Mouse (Mus musculus) liver, embryonic 12.5 days (tissue): Measurements from ENCODE around the gene Zfp652. TPM values are rescaled to one million over a fixed set of nuclear protein-coding genes. Genes with fewer than 3 reads are reported as not detected.

Experiments
- ATAC-seq: fragments of 200-750 bp; cut with Nextera tagmentation; 2 replicates; pipeline ENCODE4 v1.8.0; 2017; ENCODE audit warnings: moderate number of reproducible peaks, mild to moderate bottlenecking, moderate library complexity
- H3K27ac ChIP-seq: fragments of 300-500 bp; sonication (generic); 2 replicates; pipeline ENCODE4 v1.5.1; 2016; ENCODE audit warnings: mild to moderate bottlenecking
- H3K27me3 ChIP-seq: fragments of 300-500 bp; sonication (generic); replicated peaks from 2 replicates; pipeline ENCODE4 v1.6.1; 2016; ENCODE audit warnings: mild to moderate bottlenecking, moderate library complexity
- H3K36me3 ChIP-seq: fragments of 300-500 bp; sonication (generic); 2 replicates; pipeline ENCODE4 v1.6.1; 2016; ENCODE audit warnings: mild to moderate bottlenecking, moderate library complexity
- H3K4me1 ChIP-seq: fragments of 300-500 bp; sonication (generic); 2 replicates; pipeline ENCODE4 v1.6.1; 2016
- H3K4me2 ChIP-seq: fragments of 300-500 bp; sonication (generic); 2 replicates; pipeline ENCODE4 v1.6.1; 2016; ENCODE audit warnings: mild to moderate bottlenecking, moderate library complexity
- H3K4me3 ChIP-seq: fragments of 300-500 bp; sonication (generic); 2 replicates; pipeline ENCODE4 v1.5.1; 2016; ENCODE audit warnings: mild to moderate bottlenecking, moderate library complexity
- H3K9ac ChIP-seq: fragments of 300-500 bp; sonication (generic); 2 replicates; pipeline ENCODE4 v1.6.1; 2016; ENCODE audit warnings: mild to moderate bottlenecking, moderate library complexity
- H3K9me3 ChIP-seq: fragments of 300-500 bp; sonication (generic); replicated peaks from 2 replicates; pipeline ENCODE4 v1.6.1; 2016; ENCODE audit warnings: mild to moderate bottlenecking, moderate library complexity
- WGBS: fragments of 180-500 bp; shearing (Covaris S2); methylation state at CpG from one replicate; pipeline ENCODE4 v1.1.7; 2016; ENCODE audit not compliant: insufficient replicate concordance; 5-methylcytosine and 5-hydroxymethylcytosine counted together
- polyA plus RNA-seq: library from polyadenylated mRNA; unstranded; fragments of >200 nt; fragmentation: Nextera tagmentation; extraction: Ambion mirVana; gene quantifications from 2 replicates; pipeline ENCODE4 v1.2.1, GENCODE M21; 2016

Zfp652 gene
- polyA plus RNA-seq, 1 experiment from 2014 or later, result 8.9 TPM

DNA sequence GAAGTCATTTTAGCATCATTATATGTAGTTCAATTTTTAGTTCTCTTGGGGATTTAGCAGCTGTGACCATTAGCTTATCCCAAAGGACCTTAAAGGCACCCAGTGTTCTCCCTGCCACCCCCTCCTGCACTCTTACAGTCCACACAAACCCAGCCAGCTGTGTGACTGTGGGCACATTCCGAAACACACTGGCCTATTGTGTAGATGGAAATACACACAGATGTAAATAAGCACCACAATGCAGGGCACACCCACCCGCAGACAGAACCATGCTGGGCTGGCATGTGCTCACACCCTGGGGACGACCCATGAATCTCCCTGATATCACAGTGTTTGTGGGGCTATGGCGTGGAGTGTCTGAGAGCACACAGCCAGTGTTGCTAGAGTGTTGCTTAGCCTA lies 99.8 kb downstream of the Zfp652 start:
- WGBS, result 65% methylated on average over 4 of the region's 4 CpGs
- ATAC-seq, result no peak
- H3K4me2 ChIP-seq, result no peak overlapping the region
- peaks cover 12% of the 10 kb centered on the region; the same call in 1 of the 2 replicates for H3K27me3 ChIP-seq
- peaks cover 53% of the 10 kb centered on the region for H3K4me1 ChIP-seq
- no peak overlapping the region for H3K9ac ChIP-seq
- peaks cover 5% of the 10 kb centered on the region for H3K9me3 ChIP-seq
- 0 out of 2 replicates have a peak overlapping the region, but pooled peaks have one; percentile 3 for H3K27ac ChIP-seq
- no peaks in the 10 kb centered on the region for H3K36me3 ChIP-seq
- H3K4me3 ChIP-seq, result no peak overlapping the region

DNA sequence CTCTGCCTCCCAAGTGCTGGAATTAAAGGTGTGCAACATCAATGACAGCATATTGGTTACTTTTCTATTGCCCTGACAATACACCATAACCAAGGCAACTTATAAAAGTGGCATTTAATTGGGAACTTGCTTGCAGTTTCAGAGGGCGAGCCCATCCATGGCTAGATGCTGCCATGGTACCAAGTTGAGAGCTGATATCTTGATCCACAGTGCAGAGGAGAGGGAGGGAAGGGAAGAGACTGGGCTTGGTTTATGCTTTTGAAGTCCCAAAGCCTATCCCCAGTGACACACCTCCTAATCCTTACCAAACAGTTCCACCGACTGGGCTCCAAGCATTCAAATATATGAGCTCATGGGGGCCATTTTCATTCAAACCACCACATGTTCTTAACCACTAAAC lies 101.6 kb downstream of the Zfp652 start:
- H3K9ac ChIP-seq, result no peak overlapping the region
- no peak overlapping the region for H3K4me3 ChIP-seq
- no peak overlapping the region for H3K27ac ChIP-seq
- peaks cover 35% of the 10 kb centered on the region for H3K4me1 ChIP-seq
- H3K27me3 ChIP-seq, result peaks cover 12% of the 10 kb centered on the region; the same call in 1 of the 2 replicates
- H3K4me2 ChIP-seq, result no peak overlapping the region
- no peaks in the 10 kb centered on the region for H3K36me3 ChIP-seq
- WGBS, result 79% methylated on average over 2 of the region's 2 CpGs
- H3K9me3 ChIP-seq, result no peaks in the 10 kb centered on the region; the same call in 1 of the 2 replicates
- no peak for ATAC-seq

DNA sequence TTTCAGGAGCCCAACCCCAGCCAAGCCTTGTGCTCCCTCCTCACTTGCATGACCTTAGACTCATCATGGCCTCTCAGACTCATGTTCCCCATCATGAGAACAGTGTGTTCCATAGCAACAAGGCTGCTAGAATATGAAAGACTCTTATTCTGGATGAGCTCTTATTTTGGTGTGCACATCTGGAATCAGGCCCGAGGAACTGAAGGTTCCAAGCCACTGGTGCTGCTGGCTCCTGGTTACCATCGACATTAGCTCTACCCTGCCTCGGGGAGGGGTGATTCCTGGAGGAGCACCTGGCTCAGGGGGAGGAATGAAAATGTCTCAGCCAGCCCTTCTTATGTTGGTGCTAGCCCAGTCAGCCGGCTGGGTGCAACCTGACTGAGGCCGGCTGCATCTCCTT lies 102.4 kb downstream of the Zfp652 start:
- 66% methylated on average over 5 of the region's 5 CpGs for WGBS
- no peak overlapping the region for H3K9ac ChIP-seq

GRCm38 (mm10) chr11:95815412-95815811 lies 102.9 kb downstream of the Zfp652 start:
- Histone ChIP-seq H3K9me3 (no peaks in the 10 kb centered on the region; the same call in 1 of the 2 replicates), H3K4me3 (no peak overlapping the region), H3K27me3 (peaks cover 12% of the 10 kb centered on the region; the same call in 1 of the 2 replicates), H3K4me2 (no peak overlapping the region), H3K27ac (no peak overlapping the region), H3K4me1 (peaks cover 24% of the 10 kb centered on the region), H3K36me3 (no peaks in the 10 kb centered on the region), H3K9ac (no peak overlapping the region)
- 73% methylated on average over 9 of the region's 9 CpGs for WGBS
- ATAC-seq, result no peak

More for the DNA sequence above, 102.4 kb downstream of the Zfp652 start:
- Histone ChIP-seq H3K27me3 (peaks cover 12% of the 10 kb centered on the region; the same call in 1 of the 2 replicates), H3K27ac (no peak overlapping the region), H3K4me1 (peaks cover 27% of the 10 kb centered on the region), H3K9me3 (no peaks in the 10 kb centered on the region; the same call in 1 of the 2 replicates), H3K36me3 (no peaks in the 10 kb centered on the region), H3K4me2 (no peak overlapping the region), H3K4me3 (no peak overlapping the region)
- no peak for ATAC-seq

DNA sequence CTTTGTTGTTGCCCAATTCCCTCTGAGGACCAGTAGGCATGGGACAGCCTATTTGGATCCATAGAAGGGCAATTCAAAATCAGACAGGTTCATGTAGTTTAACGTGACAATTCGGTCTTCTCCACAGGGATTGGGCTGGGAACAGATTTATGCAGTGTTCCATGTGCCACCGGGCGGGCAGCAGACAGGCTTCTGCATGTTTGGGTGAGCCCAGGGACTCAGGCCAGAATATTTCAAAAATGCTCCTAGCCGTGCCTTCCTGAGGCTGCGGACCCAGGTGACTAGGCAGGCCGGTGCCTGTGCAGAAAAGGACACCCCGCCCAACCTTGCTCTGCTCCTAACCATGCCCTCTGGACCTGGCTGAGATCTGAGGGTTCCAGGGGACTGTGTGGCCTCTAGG lies 106.7 kb downstream of the Zfp652 start:
- H3K9me3 ChIP-seq, result no peaks in the 10 kb centered on the region; the same call in 1 of the 2 replicates
- no peak overlapping the region for H3K4me2 ChIP-seq
- H3K36me3 ChIP-seq, result no peaks in the 10 kb centered on the region
- no peak overlapping the region for H3K9ac ChIP-seq
- H3K27me3 ChIP-seq, result peaks cover 17% of the 10 kb centered on the region; the same call in 1 of the 2 replicates
- H3K4me1 ChIP-seq, result peaks cover 20% of the 10 kb centered on the region
- no peak overlapping the region for H3K27ac ChIP-seq
- 84% methylated on average over 8 of the region's 8 CpGs for WGBS
- H3K4me3 ChIP-seq, result no peak overlapping the region
- no peak for ATAC-seq

- Histone ChIP-seq H3K4me2 (no peak overlapping the region), H3K9ac (no peak overlapping the region), H3K36me3 (no peaks in the 10 kb centered on the region), H3K27ac (no peak overlapping the region), H3K9me3 (no peaks in the 10 kb centered on the region), H3K4me1 (peaks cover 41% of the 10 kb centered on the region), H3K4me3 (no peak overlapping the region), H3K27me3 (peaks cover 27% of the 10 kb centered on the region)
- no peak for ATAC-seq
- 69% methylated on average over 3 of the region's 3 CpGs for WGBS
These were observed 109.0 kb downstream of the Zfp652 start for GRCm38 (mm10) chr11:95821511-95821910.

DNA sequence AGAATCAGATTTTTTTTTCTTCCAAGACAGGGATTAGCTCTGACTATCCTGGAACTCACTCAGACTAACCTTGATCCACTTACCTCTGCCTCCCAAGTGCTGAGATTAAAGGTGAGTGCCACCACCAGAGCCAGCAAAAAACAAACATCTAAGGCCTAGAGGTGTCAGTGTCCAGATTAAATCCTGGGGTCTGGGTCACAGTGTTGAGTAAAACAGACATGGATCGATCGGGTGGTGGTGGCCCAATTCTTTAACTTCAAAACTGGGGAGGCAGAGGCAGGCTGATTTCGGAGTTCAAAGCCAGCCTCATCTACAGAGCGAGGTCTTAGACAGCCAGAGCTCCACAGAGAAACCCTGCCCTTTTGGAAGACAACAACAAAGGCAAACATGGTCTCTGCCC lies 110.0 kb downstream of the Zfp652 start:
- H3K27me3 ChIP-seq, result peaks cover 29% of the 10 kb centered on the region
- H3K27ac ChIP-seq, result no peak overlapping the region
- H3K4me3 ChIP-seq, result no peak overlapping the region
- H3K36me3 ChIP-seq, result no peaks in the 10 kb centered on the region
- H3K4me1 ChIP-seq, result peaks cover 50% of the 10 kb centered on the region
- H3K4me2 ChIP-seq, result no peak overlapping the region
- ATAC-seq, result no peak
- no peak overlapping the region for H3K9ac ChIP-seq
- H3K9me3 ChIP-seq, result no peaks in the 10 kb centered on the region
- WGBS, result 86% methylated on average over 4 of the region's 4 CpGs

GRCm38 (mm10) chr11:95824071-95824876 lies 111.8 kb downstream of the Zfp652 start, which contains the start of gene Phospho1:
TSS of gene Phospho1 (plus strand) at chr11:95824499.
- Histone ChIP-seq H3K9ac (peak within 1 kb of the TSS; percentile 93), H3K9me3 (no peaks in the 10 kb centered on the region), H3K4me1 (peaks cover 68% of the 10 kb centered on the region), H3K36me3 (no peaks in the 10 kb centered on the region), H3K27ac (peak within 1 kb of the TSS; percentile 86), H3K4me2 (peak within 1 kb of the TSS; percentile 96), H3K27me3 (peaks cover 45% of the 10 kb centered on the region), H3K4me3 (peak within 1 kb of the TSS; percentile 74)
- under 1% methylated on average over 78 of the region's 78 CpGs for WGBS
- ATAC-seq, result peak; percentile 95

- Histone ChIP-seq H3K36me3 (0 out of 2 replicates have a peak, but pooled peaks cover 3% of the 10 kb centered on the region), H3K4me1 (peaks cover 74% of the 10 kb centered on the region), H3K27ac (peak overlapping the region; percentile 71), H3K4me3 (peak overlapping the region; percentile 74), H3K4me2 (peak overlapping the region; percentile 96), H3K9ac (peak overlapping the region; percentile 93), H3K9me3 (no peaks in the 10 kb centered on the region), H3K27me3 (peaks cover 50% of the 10 kb centered on the region)
- 6% methylated on average over 11 of the region's 11 CpGs for WGBS
- ATAC-seq, result 0 out of 2 replicates have a peak, but pooled peaks have one; percentile 1
These were observed 112.4 kb downstream of the Zfp652 start for GRCm38 (mm10) chr11:95824877-95825243.

- peak overlapping the region; percentile 96 for H3K4me2 ChIP-seq
- H3K9me3 ChIP-seq, result no peaks in the 10 kb centered on the region
- H3K27me3 ChIP-seq, result peaks cover 58% of the 10 kb centered on the region
- peaks cover 6% of the 10 kb centered on the region for H3K36me3 ChIP-seq
- H3K9ac ChIP-seq, result peak overlapping the region; percentile 93
- peak overlapping the region; percentile 74 for H3K4me3 ChIP-seq
- WGBS, result 52% methylated on average over 3 of the region's 3 CpGs
- H3K4me1 ChIP-seq, result peaks cover 77% of the 10 kb centered on the region
- H3K27ac ChIP-seq, result peak overlapping the region; percentile 70; the same call in 1 of the 2 replicates
- no peak for ATAC-seq
These were observed 113.2 kb downstream of the Zfp652 start for GRCm38 (mm10) chr11:95825625-95826024.

- 39% methylated on average over 6 of the region's 6 CpGs for WGBS
- H3K36me3 ChIP-seq, result peaks cover 12% of the 10 kb centered on the region
- peak overlapping the region; percentile 70 for H3K27ac ChIP-seq
- H3K4me1 ChIP-seq, result peaks cover 84% of the 10 kb centered on the region
- peak overlapping the region; percentile 74 for H3K4me3 ChIP-seq
- peak overlapping the region; percentile 96 for H3K4me2 ChIP-seq
- ATAC-seq, result no peak
- no peaks in the 10 kb centered on the region for H3K9me3 ChIP-seq
- H3K9ac ChIP-seq, result peak overlapping the region; percentile 93
- peaks cover 67% of the 10 kb centered on the region for H3K27me3 ChIP-seq
These were observed 114.1 kb downstream of the Zfp652 start for GRCm38 (mm10) chr11:95826317-95827167.

GRCm38 (mm10) chr11:95827168-95827447 lies 114.6 kb downstream of the Zfp652 start:
- Histone ChIP-seq H3K4me1 (peaks cover 86% of the 10 kb centered on the region), H3K27ac (peak overlapping the region; percentile 70; the same call in 1 of the 2 replicates), H3K9me3 (no peaks in the 10 kb centered on the region), H3K4me2 (peak overlapping the region; percentile 96), H3K4me3 (peak overlapping the region; percentile 74; the same call in 1 of the 2 replicates), H3K27me3 (peaks cover 73% of the 10 kb centered on the region), H3K36me3 (peaks cover 12% of the 10 kb centered on the region), H3K9ac (peak overlapping the region; percentile 58)
- 11% methylated on average over 3 of the region's 3 CpGs for WGBS
- no peak for ATAC-seq
